Mouse (Mus musculus) bone marrow macrophage, adult 2 months (primary cell): Measurements from ENCODE around the gene Hdac10.

Experiments
- CTCF ChIP-seq: IDR thresholded peaks from 2 replicates; pipeline ENCODE4 v1.5.1; 2012; ENCODE audit warnings: low read depth, mild to moderate bottlenecking, low read length, moderate library complexity
- POLR2A ChIP-seq: IDR thresholded peaks from 2 replicates; pipeline ENCODE4 v1.6.1; 2012; ENCODE audit warnings: mild to moderate bottlenecking, low read depth, low read length, borderline replicate concordance

DNA sequence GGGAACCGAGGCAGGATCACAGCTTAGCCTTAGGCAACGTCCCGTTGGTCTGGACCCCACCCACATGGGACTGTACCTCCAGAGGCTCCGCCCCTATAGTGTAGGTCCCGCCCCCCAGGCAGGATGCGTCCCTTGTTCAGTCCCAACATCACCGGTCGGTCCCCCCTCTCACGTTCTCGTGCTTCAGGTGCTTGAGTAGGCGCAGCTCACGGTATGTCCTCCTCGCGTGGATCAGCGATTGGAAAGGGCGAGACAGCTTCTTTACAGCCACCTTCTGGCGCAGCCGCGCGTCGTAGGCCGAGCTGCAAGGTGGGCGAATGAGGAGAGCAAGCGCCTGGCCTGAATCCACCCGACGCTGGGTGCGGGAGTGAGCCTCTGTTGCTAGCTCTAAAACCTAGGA, 18.0 kb upstream of the Hdac10 start:
- TF ChIP-seq POLR2A (no peak), CTCF (no peak)
